Mouse (Mus musculus): Measurements from ENCODE around the gene Tspan32. TPM values are rescaled to one million over a fixed set of nuclear protein-coding genes. Genes with fewer than 3 reads are reported as not detected.

Tspan32 gene
- total and polyA plus RNA-seq, 3 experiments = 0.44 to 1.9 (median 1.3) TPM

- intact Hi-C loops (cut with DNase I) = loop anchor here (2.0 kb wide), 1 partner anchor 15 kb away; no protein-coding TSS in a partner anchor
- TF ChIP-seq POLR2A (IDR thresholded peaks at IDR 0.05; ENCODE audit: insufficient read depth, low read depth, low read length) = no peak
- TF ChIP-seq CTCF (IDR thresholded peaks at IDR 0.05) = no peak
- TF ChIP-seq EP300 (IDR thresholded peaks at IDR 0.05; ENCODE audit: insufficient read depth, low read depth, low read length) = no peak
Observed at GRCm38 (mm10) chr7:143020040-143020439, 15.2 kb downstream of the Tspan32 start.

GRCm38 (mm10) chr7:143020764-143021163, 15.9 kb downstream of the Tspan32 start:
- Histone ChIP-seq H3K4me1 (ENCODE audit: control insufficient read depth, insufficient read depth, low read length) (peaks cover 10% of the 10 kb centered on the region), H3K79me2 (replicated peaks; ENCODE audit: control insufficient read depth, insufficient read depth, low read length) (no peaks in the 10 kb centered on the region), H3K27me3 (ENCODE audit: control insufficient read depth, insufficient read depth, low read length) (no peaks in the 10 kb centered on the region), H3K4me3 (no peak overlapping the region), H3K27ac (peak overlapping the region; percentile 27; the same call in 1 of the 2 replicates), H3K36me3 (ENCODE audit: control insufficient read depth, insufficient read depth, low read length) (no peaks in the 10 kb centered on the region; the same call in 1 of the 2 replicates), H3K9ac (ENCODE audit: low read depth, low read length) (no peak overlapping the region)
- intact Hi-C loops (cut with DNase I) = loop anchor here (2.0 kb wide), 1 partner anchor 14 kb away; no protein-coding TSS in a partner anchor
- 50% methylated on average over 3 of the region's 3 CpGs for WGBS
- TF ChIP-seq POLR2A (IDR thresholded peaks at IDR 0.05; ENCODE audit: insufficient read depth, low read depth, low read length) (no peak), EP300 (IDR thresholded peaks at IDR 0.05; ENCODE audit: insufficient read depth, low read depth, low read length) (no peak), CTCF (IDR thresholded peaks at IDR 0.05) (no peak)
- peak in 1 of 2 experiments; percentile 54 for DNase-seq

More at GRCm38 (mm10) chr7:143020040-143020439, 15.2 kb downstream of the Tspan32 start:
- H3K79me2 ChIP-seq (replicated peaks; ENCODE audit: control insufficient read depth, insufficient read depth, low read length) = no peaks in the 10 kb centered on the region
- peaks cover 17% of the 10 kb centered on the region for H3K4me1 ChIP-seq (ENCODE audit: control insufficient read depth, insufficient read depth, low read length)
- H3K36me3 ChIP-seq (ENCODE audit: control insufficient read depth, insufficient read depth, low read length) = no peaks in the 10 kb centered on the region; the same call in 1 of the 2 replicates
- H3K4me3 ChIP-seq = no peak overlapping the region
- no peak for DNase-seq
- no peak overlapping the region; the same call in 1 of the 2 replicates for H3K27ac ChIP-seq
- no peak overlapping the region for H3K9ac ChIP-seq (ENCODE audit: low read depth, low read length)
- no peaks in the 10 kb centered on the region for H3K27me3 ChIP-seq (ENCODE audit: control insufficient read depth, insufficient read depth, low read length)

- no peaks in the 10 kb centered on the region for H3K79me2 ChIP-seq (replicated peaks; ENCODE audit: control insufficient read depth, insufficient read depth, low read length)
- H3K9ac ChIP-seq (ENCODE audit: low read depth, low read length) = no peak overlapping the region
- peak overlapping the region; percentile 27; the same call in 1 of the 2 replicates for H3K27ac ChIP-seq
- intact Hi-C loops (cut with DNase I) = loop anchor here (2.0 kb wide), 1 partner anchor 13 kb away; no protein-coding TSS in a partner anchor
- DNase-seq = no peak
- H3K4me1 ChIP-seq (ENCODE audit: control insufficient read depth, insufficient read depth, low read length) = peaks cover 6% of the 10 kb centered on the region
- 55% methylated on average over 5 of the region's 5 CpGs for WGBS
- no peaks in the 10 kb centered on the region for H3K36me3 ChIP-seq (ENCODE audit: control insufficient read depth, insufficient read depth, low read length)
- no peaks in the 10 kb centered on the region for H3K27me3 ChIP-seq (ENCODE audit: control insufficient read depth, insufficient read depth, low read length)
- no peak for TF ChIP-seq EP300 (IDR thresholded peaks at IDR 0.05; ENCODE audit: insufficient read depth, low read depth, low read length)
- no peak for TF ChIP-seq POLR2A (IDR thresholded peaks at IDR 0.05; ENCODE audit: insufficient read depth, low read depth, low read length)
- no peak for TF ChIP-seq CTCF (IDR thresholded peaks at IDR 0.05)
- no peak overlapping the region for H3K4me3 ChIP-seq
Observed at GRCm38 (mm10) chr7:143021356-143022164, 16.7 kb downstream of the Tspan32 start.

GRCm38 (mm10) chr7:143023499-143023898, 18.7 kb downstream of the Tspan32 start:
- Histone ChIP-seq H3K4me1 (ENCODE audit: control insufficient read depth, insufficient read depth, low read length) (no peaks in the 10 kb centered on the region), H3K9ac (ENCODE audit: low read depth, low read length) (no peak overlapping the region), H3K36me3 (ENCODE audit: control insufficient read depth, insufficient read depth, low read length) (no peaks in the 10 kb centered on the region), H3K4me3 (no peak overlapping the region), H3K79me2 (replicated peaks; ENCODE audit: control insufficient read depth, insufficient read depth, low read length) (no peaks in the 10 kb centered on the region), H3K27me3 (ENCODE audit: control insufficient read depth, insufficient read depth, low read length) (no peaks in the 10 kb centered on the region), H3K27ac (no peak overlapping the region)
- no peak for TF ChIP-seq EP300 (IDR thresholded peaks at IDR 0.05; ENCODE audit: insufficient read depth, low read depth, low read length)
- no peak for TF ChIP-seq CTCF (IDR thresholded peaks at IDR 0.05)
- no peak for TF ChIP-seq POLR2A (IDR thresholded peaks at IDR 0.05; ENCODE audit: insufficient read depth, low read depth, low read length)
- 93% methylated on average over 2 of the region's 2 CpGs for WGBS
- intact Hi-C loops (cut with DNase I) = no loop called here
- DNase-seq = no peak

- TF ChIP-seq CTCF (IDR thresholded peaks at IDR 0.05) (no peak), EP300 (IDR thresholded peaks at IDR 0.05; ENCODE audit: insufficient read depth, low read depth, low read length) (no peak), POLR2A (IDR thresholded peaks at IDR 0.05; ENCODE audit: insufficient read depth, low read depth, low read length) (no peak)
- Histone ChIP-seq H3K27me3 (ENCODE audit: control insufficient read depth, insufficient read depth, low read length) (no peaks in the 10 kb centered on the region), H3K79me2 (replicated peaks; ENCODE audit: control insufficient read depth, insufficient read depth, low read length) (no peaks in the 10 kb centered on the region), H3K27ac (no peak overlapping the region), H3K4me3 (no peak overlapping the region), H3K4me1 (ENCODE audit: control insufficient read depth, insufficient read depth, low read length) (no peaks in the 10 kb centered on the region), H3K9ac (ENCODE audit: low read depth, low read length) (no peak overlapping the region), H3K36me3 (ENCODE audit: control insufficient read depth, insufficient read depth, low read length) (no peaks in the 10 kb centered on the region)
- DNase-seq = no peak
- WGBS = 82% methylated on average over 1 of the region's 1 CpGs
- intact Hi-C loops (cut with DNase I) = no loop called here
Observed at GRCm38 (mm10) chr7:143024293-143024692, 19.4 kb downstream of the Tspan32 start.

GRCm38 (mm10) chr7:143025496-143025895, 20.6 kb downstream of the Tspan32 start:
- 83% methylated on average over 3 of the region's 3 CpGs for WGBS
- no peaks in the 10 kb centered on the region for H3K4me1 ChIP-seq (ENCODE audit: control insufficient read depth, insufficient read depth, low read length)

More at GRCm38 (mm10) chr7:143025496-143025895, 20.6 kb downstream of the Tspan32 start:
- no peak for DNase-seq
- intact Hi-C loops (cut with DNase I) = no loop called here
- Histone ChIP-seq H3K79me2 (replicated peaks; ENCODE audit: control insufficient read depth, insufficient read depth, low read length) (no peaks in the 10 kb centered on the region), H3K36me3 (ENCODE audit: control insufficient read depth, insufficient read depth, low read length) (no peaks in the 10 kb centered on the region), H3K27ac (no peak overlapping the region), H3K9ac (ENCODE audit: low read depth, low read length) (no peak overlapping the region), H3K27me3 (ENCODE audit: control insufficient read depth, insufficient read depth, low read length) (no peaks in the 10 kb centered on the region), H3K4me3 (no peak overlapping the region)
- TF ChIP-seq EP300 (IDR thresholded peaks at IDR 0.05; ENCODE audit: insufficient read depth, low read depth, low read length) (no peak), CTCF (IDR thresholded peaks at IDR 0.05) (no peak), POLR2A (IDR thresholded peaks at IDR 0.05; ENCODE audit: insufficient read depth, low read depth, low read length) (no peak)
